Mouse (Mus musculus): Measurements from ENCODE around the gene Acp1. TPM values are rescaled to one million over a fixed set of nuclear protein-coding genes. Genes with fewer than 3 reads are reported as not detected.

Acp1 gene
- polyA plus RNA-seq, 1 experiment from 2014 or later, result 287 TPM

DNA sequence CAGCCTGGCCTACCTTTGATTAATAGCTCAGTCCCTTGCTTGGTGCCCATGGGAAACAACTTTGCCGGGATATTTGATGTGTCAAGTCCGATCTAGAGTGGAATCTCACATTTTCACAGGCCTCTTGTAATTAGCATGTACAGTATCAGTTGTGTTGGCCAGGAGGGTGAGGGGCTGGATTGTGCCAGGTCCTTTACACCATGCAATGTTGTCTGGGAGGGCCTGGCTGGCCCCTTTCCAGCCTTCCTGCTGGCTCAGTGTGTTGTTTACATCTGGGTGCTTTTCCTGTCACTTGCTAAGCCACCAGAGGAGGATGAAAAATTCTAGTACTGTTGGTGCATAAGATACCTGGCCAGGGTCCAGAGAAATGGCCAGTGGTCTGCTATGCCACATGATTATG lies 47.0 kb downstream of the Acp1 start:
- no peak for ATAC-seq (ENCODE audit: insufficient read depth)
- Histone ChIP-seq H3K9me3 (replicated peaks) (no peaks in the 10 kb centered on the region), H3K36me3 (replicated peaks) (no peaks in the 10 kb centered on the region), H3K27me3 (no peaks in the 10 kb centered on the region), H3K4me3 (replicated peaks) (no peak overlapping the region), H3K9ac (no peak overlapping the region), H3K27ac (replicated peaks) (no peak overlapping the region), H3K4me1 (replicated peaks) (no peaks in the 10 kb centered on the region), H3K4me2 (no peak overlapping the region)
- 41% methylated on average over 2 of the region's 2 CpGs for WGBS (ENCODE audit: insufficient replicate concordance)

DNA sequence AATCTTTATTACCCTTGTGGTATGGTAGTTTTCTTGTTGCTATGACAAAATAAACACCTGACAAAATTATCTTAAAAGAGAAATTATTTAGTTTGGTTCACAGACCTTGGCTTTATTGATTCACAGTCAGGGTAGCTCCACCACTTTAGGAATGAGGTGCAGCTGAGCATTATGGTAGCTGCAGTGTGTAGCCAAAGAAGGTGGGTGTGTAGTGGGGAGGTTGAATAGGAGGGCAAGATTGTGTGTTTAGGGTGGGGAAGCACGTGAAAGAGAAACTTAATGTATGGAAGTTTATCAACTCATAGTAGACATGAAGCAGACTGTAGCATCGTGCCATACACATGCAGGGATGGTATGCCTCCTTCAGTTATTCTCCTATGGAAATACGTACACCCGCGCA lies 55.2 kb downstream of the Acp1 start:
- Histone ChIP-seq H3K36me3 (replicated peaks) (no peaks in the 10 kb centered on the region), H3K4me1 (replicated peaks) (no peaks in the 10 kb centered on the region), H3K27ac (replicated peaks) (no peak overlapping the region), H3K27me3 (no peaks in the 10 kb centered on the region), H3K4me2 (no peak overlapping the region), H3K9me3 (replicated peaks) (no peaks in the 10 kb centered on the region), H3K4me3 (replicated peaks) (no peak overlapping the region), H3K9ac (no peak overlapping the region)
- 77% methylated on average over 5 of the region's 5 CpGs for WGBS (ENCODE audit: insufficient replicate concordance)
- no peak for ATAC-seq (ENCODE audit: insufficient read depth)

DNA sequence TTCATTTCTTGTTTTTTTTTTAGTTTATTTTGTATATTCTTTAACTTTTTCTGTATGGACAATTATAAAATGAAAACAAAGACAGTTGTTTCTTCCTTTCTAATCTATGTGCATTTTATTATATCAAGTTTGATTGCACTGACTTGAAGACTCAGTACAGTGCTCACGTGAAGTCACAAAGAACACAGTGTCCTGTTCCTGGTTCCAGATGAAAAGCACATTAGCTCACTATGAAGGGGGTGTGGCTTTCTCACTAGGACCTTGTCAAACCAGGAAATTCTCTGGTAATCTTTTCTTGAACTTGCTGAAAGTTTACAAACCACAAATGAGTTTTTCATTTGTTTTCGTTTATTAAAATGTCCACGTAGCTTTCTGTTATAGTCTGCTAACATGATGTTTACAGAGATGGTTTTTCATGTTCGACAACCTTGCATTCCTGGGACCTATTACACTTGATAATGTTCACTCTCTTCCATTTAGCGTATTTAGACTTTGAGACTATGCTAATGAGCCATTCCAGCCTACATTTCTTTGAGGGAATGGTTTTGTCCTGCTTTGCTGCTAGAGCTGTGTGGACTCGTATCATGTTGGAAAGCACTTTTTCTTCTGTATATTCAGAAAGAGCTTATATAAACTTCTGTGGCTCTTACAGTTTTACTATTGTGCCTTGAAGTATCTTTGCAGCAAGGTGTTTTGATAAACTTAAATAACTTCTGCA lies 55.8 kb downstream of the Acp1 start:
- Histone ChIP-seq H3K27ac (replicated peaks) (no peak overlapping the region), H3K4me3 (replicated peaks) (no peak overlapping the region), H3K36me3 (replicated peaks) (no peaks in the 10 kb centered on the region), H3K27me3 (no peaks in the 10 kb centered on the region), H3K4me2 (no peak overlapping the region), H3K9ac (no peak overlapping the region), H3K9me3 (replicated peaks) (no peaks in the 10 kb centered on the region), H3K4me1 (replicated peaks) (no peaks in the 10 kb centered on the region)
- ATAC-seq (ENCODE audit: insufficient read depth), result no peak
- WGBS (ENCODE audit: insufficient replicate concordance), result 59% methylated on average over 6 of the region's 6 CpGs

DNA sequence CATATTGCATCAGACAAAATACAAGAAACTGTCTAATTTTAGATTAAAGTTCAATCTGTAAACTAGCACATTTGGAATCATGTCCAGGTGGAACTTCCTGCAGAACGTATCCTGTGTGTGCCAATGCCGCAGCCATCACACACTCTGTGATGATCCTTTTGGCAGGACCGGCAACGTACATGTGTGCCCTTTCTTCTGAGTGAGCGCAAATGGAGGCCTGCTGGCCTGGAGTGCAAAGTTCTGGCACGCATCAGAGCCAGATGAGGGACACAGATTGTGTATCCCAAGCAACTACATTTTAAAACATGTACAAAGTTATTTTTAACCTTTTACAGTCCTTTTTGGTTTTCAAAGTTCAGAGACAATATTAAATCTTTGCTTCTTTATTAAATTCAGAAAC lies 59.5 kb downstream of the Acp1 start:
- no peak for ATAC-seq (ENCODE audit: insufficient read depth)
- WGBS (ENCODE audit: insufficient replicate concordance), result 78% methylated on average over 6 of the region's 6 CpGs

DNA sequence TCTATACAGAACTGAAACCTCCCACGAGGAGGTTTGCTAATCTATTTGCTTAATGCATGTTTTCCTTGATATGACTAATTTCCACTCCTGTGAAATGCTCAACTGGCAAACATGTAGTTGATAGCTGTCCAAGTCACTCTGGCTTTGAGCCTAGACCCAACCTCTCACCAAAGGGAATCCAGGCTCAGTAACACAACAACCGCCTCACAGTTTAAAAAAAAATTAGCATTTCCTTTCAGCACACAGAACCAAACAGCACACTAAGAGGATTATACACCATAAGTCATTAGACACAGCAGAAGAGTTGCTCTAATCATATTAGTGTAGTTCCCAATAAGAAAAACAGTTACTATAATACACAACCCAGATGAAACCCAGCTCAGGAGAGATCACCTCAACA lies 60.5 kb downstream of the Acp1 start:
- ATAC-seq (ENCODE audit: insufficient read depth), result no peak
- no peaks in the 10 kb centered on the region for H3K36me3 ChIP-seq (replicated peaks)
- no peaks in the 10 kb centered on the region for H3K9me3 ChIP-seq (replicated peaks)
- no peaks in the 10 kb centered on the region for H3K4me1 ChIP-seq (replicated peaks)
- H3K27me3 ChIP-seq, result no peaks in the 10 kb centered on the region
- no peak overlapping the region for H3K27ac ChIP-seq (replicated peaks)
- H3K4me3 ChIP-seq (replicated peaks), result no peak overlapping the region
- WGBS (ENCODE audit: insufficient replicate concordance), result 48% methylated on average over 2 of the region's 2 CpGs
- H3K9ac ChIP-seq, result no peak overlapping the region
- no peak overlapping the region for H3K4me2 ChIP-seq

More for the DNA sequence above, 59.5 kb downstream of the Acp1 start:
- no peaks in the 10 kb centered on the region for H3K27me3 ChIP-seq
- no peak overlapping the region for H3K27ac ChIP-seq (replicated peaks)
- H3K4me2 ChIP-seq, result no peak overlapping the region
- H3K4me1 ChIP-seq (replicated peaks), result no peaks in the 10 kb centered on the region
- H3K4me3 ChIP-seq (replicated peaks), result no peak overlapping the region
- H3K36me3 ChIP-seq (replicated peaks), result no peaks in the 10 kb centered on the region
- no peaks in the 10 kb centered on the region for H3K9me3 ChIP-seq (replicated peaks)
- no peak overlapping the region for H3K9ac ChIP-seq

DNA sequence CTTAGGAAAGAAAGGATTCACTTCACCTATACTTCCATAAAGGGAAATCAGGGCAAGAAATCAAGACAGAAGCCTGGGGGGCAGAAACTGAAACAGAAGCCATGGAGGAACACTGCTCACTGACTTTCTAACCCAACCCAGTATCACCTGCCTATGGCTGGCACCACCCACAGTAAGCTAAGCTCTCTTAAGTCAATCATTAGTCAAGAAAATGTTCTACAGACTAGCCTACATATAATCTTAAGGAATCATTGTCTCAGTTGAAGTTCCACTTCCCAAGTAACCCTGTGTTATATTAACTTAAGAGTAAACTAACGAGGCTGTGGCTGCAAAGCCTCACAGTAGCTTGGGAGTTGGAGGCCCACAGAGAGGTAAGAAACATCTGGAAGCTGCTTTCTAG lies 62.9 kb downstream of the Acp1 start:
- Histone ChIP-seq H3K9me3 (replicated peaks) (no peaks in the 10 kb centered on the region), H3K27me3 (no peaks in the 10 kb centered on the region), H3K9ac (no peak overlapping the region), H3K4me3 (replicated peaks) (no peak overlapping the region), H3K27ac (replicated peaks) (no peak overlapping the region), H3K4me2 (no peak overlapping the region), H3K4me1 (replicated peaks) (no peaks in the 10 kb centered on the region), H3K36me3 (replicated peaks) (no peaks in the 10 kb centered on the region)
- no peak for ATAC-seq (ENCODE audit: insufficient read depth)
- WGBS (ENCODE audit: insufficient replicate concordance), result 43% methylated on average over 1 of the region's 1 CpGs

Other genes with a start within 250 kb of the Acp1 start
- not detected in 2 replicates for gene Alkal2, start 27.3 kb downstream of the Acp1 start, polyA plus RNA-seq (2015; fragmentation: Nextera tagmentation; extraction: Ambion mirVana)
- 37.4 and 40.8 TPM in 2 replicates for gene Sh3yl1, start 79 bp upstream of the Acp1 start, polyA plus RNA-seq (2015; fragmentation: Nextera tagmentation; extraction: Ambion mirVana)
- 2.2 and 2.8 TPM in 2 replicates for gene Fam110c, start 162.3 kb upstream of the Acp1 start, polyA plus RNA-seq (2015; fragmentation: Nextera tagmentation; extraction: Ambion mirVana)

Data from liver, embryonic 15.5 days (tissue).